In genomic region chr13:62978784-62979183, GRCm38 (mm10) we compare ENCODE assay signal across 12 mouse cellular contexts. TPM values are rescaled to one million over a fixed set of nuclear protein-coding genes. Genes with fewer than 3 reads are reported as not detected.
A peak's percentile ranks its signal among the peaks of the same experiment; 100 is the strongest.
DNase-seq lines count a peak whose midpoint lies in the region; ATAC-seq lines count a peak whose summit lies in the region.
"Had no signal": no experiment of that assay in that cellular context is flagged by ENCODE, and none has a peak within 500 bp of the region (broad histone marks: within the 10 kb centered on the region; RNA-seq: fewer than 3 reads in every experiment).

No protein-coding gene starts in this region.

- no peak overlapping the region for H3K4me3 ChIP-seq in heart, embryonic 12.5 days
- H3K4me3 ChIP-seq in kidney, embryonic 14.5 days (ENCODE audit: low read length): no peak overlapping the region
- H3K4me3 ChIP-seq in lung, embryonic 16.5 days (ENCODE audit: low read length): no peak overlapping the region
- H3K4me3 ChIP-seq in intestine, embryonic 16.5 days (ENCODE audit: low read length): no peak overlapping the region
- H3K4me3 ChIP-seq: midbrain, embryonic 15.5 days had no signal

- H3K27ac ChIP-seq in heart, embryonic 12.5 days (ENCODE audit: poor library complexity, severe bottlenecking): peak overlapping the region; percentile 50; the same call in 1 of the 2 replicates
- H3K27ac ChIP-seq in kidney, embryonic 14.5 days (ENCODE audit: low read depth, low read length): peak overlapping the region; percentile 69; the same call in 1 of the 2 replicates
- peak overlapping the region; percentile 68 for H3K27ac ChIP-seq in lung, embryonic 16.5 days (ENCODE audit: low read length)
- H3K27ac ChIP-seq in intestine, embryonic 16.5 days (ENCODE audit: low read length): peak overlapping the region; percentile 21
- H3K27ac ChIP-seq: liver, embryonic 14.5 days; midbrain, embryonic 15.5 days had no signal

- H3K4me1 ChIP-seq in heart, embryonic 12.5 days (replicated peaks): peaks cover 10% of the 10 kb centered on the region
- H3K4me1 ChIP-seq in kidney, embryonic 14.5 days (ENCODE audit: control insufficient read depth, insufficient read depth, low read length): peaks cover 8% of the 10 kb centered on the region
- peaks cover 29% of the 10 kb centered on the region for H3K4me1 ChIP-seq in lung, embryonic 16.5 days (replicated peaks; ENCODE audit: control insufficient read depth, insufficient read depth, low read length)
- H3K4me1 ChIP-seq in intestine, embryonic 16.5 days (ENCODE audit: control insufficient read depth, insufficient read depth, low read length): peaks cover 7% of the 10 kb centered on the region; the same call in 1 of the 2 replicates
- H3K4me1 ChIP-seq: midbrain, embryonic 15.5 days had no signal

- DNase-seq in heart, postnatal 10 days: no peak
- no peak for DNase-seq in kidney, postnatal 36 days
- no peak for DNase-seq in lung, postnatal 36 days
- DNase-seq: cerebellum, postnatal 25 days; gastrocnemius, postnatal 14 days; right cerebral cortex, postnatal 25 days had no signal

- H3K4me2 ChIP-seq in heart, embryonic 12.5 days: no peak overlapping the region
- no peak overlapping the region for H3K4me2 ChIP-seq in kidney, embryonic 14.5 days (replicated peaks; ENCODE audit: low read depth, low read length)
- H3K4me2 ChIP-seq in lung, embryonic 16.5 days (ENCODE audit: low read depth, low read length): no peak overlapping the region
- no peak overlapping the region for H3K4me2 ChIP-seq in intestine, embryonic 16.5 days (ENCODE audit: low read depth, low read length)
- H3K4me2 ChIP-seq: midbrain, embryonic 15.5 days had no signal

- H3K9ac ChIP-seq in heart, embryonic 12.5 days: no peak overlapping the region
- no peak overlapping the region for H3K9ac ChIP-seq in kidney, embryonic 14.5 days (ENCODE audit: low read depth, low read length)
- no peak overlapping the region for H3K9ac ChIP-seq in lung, embryonic 16.5 days (ENCODE audit: low read length)
- H3K9ac ChIP-seq in intestine, embryonic 16.5 days (ENCODE audit: low read depth, low read length): no peak overlapping the region
- H3K9ac ChIP-seq: liver, embryonic 14.5 days; midbrain, embryonic 15.5 days had no signal

- intact Hi-C loops in heart, postnatal 10 days (cut with DNase I): no loop called here

- H3K9me3 ChIP-seq in heart, embryonic 12.5 days (replicated peaks): no peaks in the 10 kb centered on the region
- H3K9me3 ChIP-seq in kidney, embryonic 14.5 days (ENCODE audit: control insufficient read depth, low read length): no peaks in the 10 kb centered on the region
- H3K9me3 ChIP-seq in lung, embryonic 16.5 days (ENCODE audit: control insufficient read depth, low read length): no peaks in the 10 kb centered on the region
- H3K9me3 ChIP-seq in intestine, embryonic 16.5 days (ENCODE audit: control insufficient read depth, low read length): no peaks in the 10 kb centered on the region
- H3K9me3 ChIP-seq: midbrain, embryonic 15.5 days had no signal

- H3K36me3 ChIP-seq in heart, embryonic 12.5 days: no peaks in the 10 kb centered on the region
- no peaks in the 10 kb centered on the region for H3K36me3 ChIP-seq in kidney, embryonic 14.5 days (ENCODE audit: control insufficient read depth, insufficient read depth, low read length)
- H3K36me3 ChIP-seq in lung, embryonic 16.5 days (ENCODE audit: control insufficient read depth, insufficient read depth, low read length): no peaks in the 10 kb centered on the region
- no peaks in the 10 kb centered on the region for H3K36me3 ChIP-seq in intestine, embryonic 16.5 days (ENCODE audit: control insufficient read depth, insufficient read depth, low read length)
- H3K36me3 ChIP-seq: midbrain, embryonic 15.5 days had no signal

- WGBS in heart, embryonic 12.5 days: 64% methylated on average over 4 of the region's 4 CpGs
- 73% methylated on average over 4 of the region's 4 CpGs for WGBS in kidney, embryonic 14.5 days
- WGBS in lung, embryonic 16.5 days: 78% methylated on average over 4 of the region's 4 CpGs
- 81% methylated on average over 4 of the region's 4 CpGs for WGBS in intestine, embryonic 16.5 days

- ATAC-seq in heart, embryonic 12.5 days (ENCODE audit: insufficient number of reproducible peaks, low FRiP score): 0 out of 2 replicates have a peak, but pooled peaks have one; percentile 45
- ATAC-seq in kidney, embryonic 14.5 days (ENCODE audit: low FRiP score, low TSS enrichment): peak; percentile 72; the same call in 1 of the 2 replicates
- no peak for ATAC-seq in lung, embryonic 16.5 days (ENCODE audit: low read depth)
- ATAC-seq in intestine, embryonic 16.5 days: peak; percentile 56
- ATAC-seq: midbrain, embryonic 15.5 days had no signal

- H3K27me3 ChIP-seq in heart, embryonic 12.5 days (replicated peaks): no peaks in the 10 kb centered on the region
- no peaks in the 10 kb centered on the region for H3K27me3 ChIP-seq in kidney, embryonic 14.5 days (ENCODE audit: control insufficient read depth, insufficient read depth, low read length)
- H3K27me3 ChIP-seq in lung, embryonic 16.5 days (ENCODE audit: control insufficient read depth, insufficient read depth, low read depth, low read length): no peaks in the 10 kb centered on the region
- H3K27me3 ChIP-seq in intestine, embryonic 16.5 days (replicated peaks; ENCODE audit: control insufficient read depth, insufficient read depth, low read length): no peaks in the 10 kb centered on the region
- H3K27me3 ChIP-seq: midbrain, embryonic 15.5 days had no signal

RNA-seq across cellular contexts. Expression of gene 2010111I01Rik, which starts 14.1 kb away (rescaled TPM):
- 53.5 and 53.8 TPM in 2 replicates for polyA plus RNA-seq in heart, embryonic 12.5 days (2016; fragmentation: Nextera tagmentation; extraction: Ambion mirVana)
- 100 to 1,000 TPM; 121 to 143 TPM for total RNA-seq in heart, postnatal 10 days (2021)
- 132 and 153 TPM in 2 replicates for polyA plus RNA-seq in kidney, embryonic 14.5 days (2014; fragmentation: Nextera tagmentation; extraction: Ambion mirVana)
- 129 and 133 TPM in 2 replicates for polyA plus RNA-seq in lung, embryonic 16.5 days (2015; fragmentation: Nextera tagmentation; extraction: Ambion mirVana)
- polyA plus RNA-seq in intestine, embryonic 16.5 days (2015; fragmentation: Nextera tagmentation; extraction: Ambion mirVana): 92.8 and 98.7 TPM in 2 replicates
